Mouse (Mus musculus) NIH3T3 (cell line): ENCODE measurements at regions not wholly inside any gene's neighbourhood (a gene's known extent, or its start where the extent isn't known, plus 50 kb on each side); places are given as distances from the start of the nearest gene placed in this dataset.

Experiments
- DNase-seq: peaks from one replicate; pipeline ENCODE4 v3.0.0-alpha.2; 2012; ENCODE audit warnings: low read depth

DNA sequence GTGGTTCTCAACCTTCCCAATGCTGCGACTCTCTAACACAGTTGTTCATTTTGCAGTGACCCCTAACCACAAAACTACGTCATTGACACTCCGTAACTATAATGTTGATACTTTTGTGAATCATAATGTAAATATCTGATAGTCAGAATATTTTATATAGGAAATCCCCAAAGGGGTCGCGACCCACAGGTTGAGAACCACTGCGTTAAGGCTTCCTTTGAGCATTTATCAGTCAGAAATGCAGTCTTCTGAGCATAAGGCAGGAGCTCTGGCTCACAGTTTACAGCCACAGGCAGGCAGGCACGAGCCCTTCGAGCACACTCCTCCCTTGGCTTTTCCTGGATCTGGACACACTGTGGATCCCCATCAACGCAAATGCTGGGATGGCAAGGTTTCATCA lies 57.0 kb downstream of the Nxnl2 start:
- DNase-seq, result peak; percentile 66

DNA sequence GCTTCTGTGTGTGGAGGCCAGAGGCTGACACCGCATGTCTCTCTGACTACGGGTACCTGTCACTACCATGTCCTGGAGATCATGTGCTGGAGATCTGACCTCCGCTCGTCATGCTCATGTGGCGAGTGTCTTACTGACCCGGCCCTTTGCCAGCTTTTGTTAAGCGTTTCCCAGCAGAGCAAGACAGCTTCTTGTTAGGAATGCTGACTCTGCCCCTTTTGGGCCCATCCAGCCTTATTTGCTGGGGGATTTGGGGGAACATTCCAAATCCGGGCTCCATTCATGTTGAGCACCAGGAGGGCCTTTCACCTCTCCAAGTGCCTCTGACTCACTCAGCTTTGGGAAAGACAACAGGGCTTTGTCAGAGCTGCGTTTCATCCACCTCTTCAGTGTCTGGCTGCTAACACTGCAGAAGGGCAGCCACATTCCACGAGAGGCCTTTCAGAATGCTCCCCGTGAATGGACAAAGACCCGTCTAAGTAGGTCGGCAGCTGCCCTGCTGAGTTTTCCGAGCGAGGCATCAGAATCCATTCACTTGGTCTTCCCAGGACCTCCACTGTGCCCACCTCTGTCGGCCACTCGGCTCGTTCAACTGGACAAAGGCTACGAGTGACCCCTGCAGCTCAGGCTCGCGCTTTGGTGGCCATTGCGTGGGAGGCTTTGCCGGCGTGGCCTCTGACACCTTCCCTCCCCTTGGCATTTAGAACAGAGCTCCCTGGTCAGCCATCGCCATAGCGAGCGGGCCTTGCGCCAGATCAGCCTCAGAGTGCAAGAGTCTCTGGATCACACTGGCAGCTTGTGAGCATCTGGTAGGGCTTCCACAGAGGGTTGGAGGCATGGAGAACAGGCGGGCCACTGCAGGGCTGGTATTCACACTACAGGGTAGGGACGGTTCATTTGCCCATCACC lies 58.3 kb downstream of the Nxnl2 start:
- DNase-seq, result peak; percentile 57

DNA sequence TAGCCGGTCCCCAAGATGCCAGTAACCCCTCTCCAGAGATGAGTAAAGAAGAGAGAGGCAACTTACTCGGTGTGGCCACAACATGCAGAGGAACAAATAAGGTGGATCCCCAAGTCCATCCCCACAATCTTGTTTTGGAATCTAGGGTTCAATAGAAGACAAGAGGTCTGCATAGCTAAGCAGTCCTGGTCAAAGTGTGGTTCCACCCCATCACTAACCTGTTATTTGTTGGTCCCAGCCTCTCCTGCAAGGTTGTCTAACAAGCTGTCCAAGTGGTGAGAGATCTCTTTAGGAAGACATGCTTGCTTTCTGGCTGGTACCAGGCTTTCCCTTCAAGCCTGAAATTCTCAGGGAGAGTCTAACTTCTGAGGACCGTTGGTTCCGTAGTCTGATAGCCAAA lies 59.0 kb downstream of the Nxnl2 start:
- DNase-seq, result no peak

DNA sequence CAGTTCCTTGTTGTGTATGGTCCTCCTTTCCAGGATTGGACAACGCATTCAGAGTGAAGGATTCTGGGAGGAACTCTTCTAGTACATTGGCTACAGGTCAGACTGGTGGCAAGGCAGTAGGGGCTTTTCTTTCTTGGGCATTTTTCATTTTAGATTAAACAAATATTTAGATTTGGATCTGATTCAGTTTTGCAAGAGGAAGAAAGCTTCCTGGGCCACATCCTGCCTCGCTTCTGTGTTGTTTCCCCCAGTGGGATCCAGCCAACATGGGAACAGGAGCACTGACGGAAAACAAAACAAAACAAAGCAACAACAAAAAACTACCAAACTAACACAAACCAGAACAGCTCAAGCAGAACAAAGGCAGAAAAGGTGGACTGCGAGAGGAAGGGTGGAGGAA lies 60.8 kb downstream of the Nxnl2 start:
- DNase-seq, result no peak

DNA sequence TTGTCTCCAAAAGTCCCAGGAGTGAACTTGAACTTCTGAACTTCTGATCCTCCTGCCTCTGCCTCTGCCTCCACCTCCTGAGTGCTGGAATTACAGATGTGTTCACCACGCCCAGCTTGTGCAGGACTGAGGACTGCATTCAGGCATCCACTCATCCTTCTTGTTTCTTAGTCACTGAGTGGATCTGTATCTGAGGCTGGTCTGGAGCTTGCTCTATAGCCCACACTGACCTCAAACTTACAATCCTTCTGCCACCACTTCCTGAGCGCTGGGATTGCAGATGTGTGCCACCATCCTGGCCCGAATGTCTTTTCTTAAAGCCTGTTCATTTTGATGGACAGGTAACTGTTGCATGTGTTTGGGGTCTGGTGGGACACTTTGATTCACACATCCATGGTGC lies 76.6 kb downstream of the Nxnl2 start:
- DNase-seq, result no peak

DNA sequence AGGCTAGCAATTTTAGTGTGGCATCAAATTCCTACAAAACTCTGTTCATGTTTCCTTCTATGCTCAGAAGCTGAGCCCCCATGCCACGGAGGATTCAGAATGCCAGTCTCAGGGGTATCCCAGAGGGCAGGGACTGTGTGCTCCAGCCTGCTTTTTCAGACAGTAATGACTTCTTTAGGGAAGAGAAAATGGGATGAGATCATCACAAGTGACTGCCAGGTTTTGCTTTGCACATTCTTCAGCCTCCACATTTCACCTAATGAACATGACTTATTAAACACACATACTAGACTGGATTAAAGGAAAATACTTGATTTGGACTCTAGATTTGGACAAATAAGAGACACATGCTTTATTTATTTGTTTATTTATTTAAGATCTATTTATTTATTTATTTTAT lies 82.5 kb downstream of the Nxnl2 start:
- peak; percentile 52 for DNase-seq

DNA sequence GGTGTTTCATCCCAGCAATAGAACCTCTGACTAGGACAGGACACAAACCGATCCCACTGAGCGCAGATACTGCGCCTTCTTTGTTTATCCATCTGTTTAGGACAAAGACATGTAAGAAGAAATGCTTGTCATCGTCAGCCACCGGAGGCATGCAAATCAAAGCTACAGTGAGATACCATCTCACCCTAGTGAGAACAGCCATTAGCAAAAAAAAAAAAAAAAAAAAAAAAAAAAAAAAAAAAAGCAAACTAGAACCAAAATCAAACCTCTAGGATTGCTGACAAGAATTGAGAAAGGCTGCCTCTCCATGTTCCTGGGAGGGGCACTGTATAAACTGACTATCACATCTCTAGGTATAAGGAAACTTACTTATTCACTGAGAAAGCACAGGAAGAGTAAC lies 84.9 kb downstream of the Nxnl2 start:
- no peak for DNase-seq

DNA sequence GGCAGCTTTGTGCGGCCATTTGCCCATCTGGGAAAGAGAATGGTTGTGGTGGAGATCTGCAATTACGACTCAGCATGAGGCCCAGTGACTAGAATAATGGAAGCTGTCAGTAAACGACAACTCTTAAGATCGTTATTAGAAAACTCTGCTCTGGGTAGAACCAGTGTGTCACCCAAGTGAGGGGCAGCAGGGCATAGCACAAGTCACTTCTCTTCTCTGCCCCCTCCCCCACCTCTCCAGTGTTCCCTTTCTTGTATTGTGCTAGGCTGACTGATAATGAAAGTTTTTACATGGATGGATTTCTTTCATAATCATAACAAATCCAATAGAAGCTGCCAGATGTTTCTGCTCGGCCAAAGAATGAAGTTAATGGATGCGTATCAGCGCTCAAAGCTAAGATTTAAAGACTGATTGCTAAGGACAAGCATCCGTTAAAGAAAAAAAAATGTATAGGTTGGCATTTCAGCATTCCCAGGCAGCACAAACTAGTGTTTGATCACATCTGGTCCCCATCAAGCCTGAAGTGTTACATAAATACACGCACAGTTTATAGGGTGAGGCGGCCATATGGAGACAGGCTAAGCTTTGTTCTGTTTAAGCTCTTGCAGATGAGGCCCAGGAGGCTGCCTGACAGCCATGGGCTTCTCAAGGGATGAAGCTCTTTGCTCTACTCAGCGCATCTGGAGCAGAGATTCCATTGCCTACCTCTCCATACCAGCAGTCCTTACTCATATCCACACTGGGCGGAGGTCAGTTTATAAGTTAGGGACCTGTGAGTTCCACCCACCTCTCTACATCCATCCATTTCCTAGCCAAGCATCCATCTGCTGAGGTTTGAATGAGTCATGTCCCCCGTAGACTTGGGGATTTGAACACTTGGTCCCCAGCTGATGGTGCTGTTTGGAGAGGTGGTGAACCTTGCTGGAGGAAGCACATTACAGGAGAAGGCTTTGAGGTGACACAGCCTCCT lies 88.2 kb downstream of the Nxnl2 start:
- peak; percentile 89 for DNase-seq

DNA sequence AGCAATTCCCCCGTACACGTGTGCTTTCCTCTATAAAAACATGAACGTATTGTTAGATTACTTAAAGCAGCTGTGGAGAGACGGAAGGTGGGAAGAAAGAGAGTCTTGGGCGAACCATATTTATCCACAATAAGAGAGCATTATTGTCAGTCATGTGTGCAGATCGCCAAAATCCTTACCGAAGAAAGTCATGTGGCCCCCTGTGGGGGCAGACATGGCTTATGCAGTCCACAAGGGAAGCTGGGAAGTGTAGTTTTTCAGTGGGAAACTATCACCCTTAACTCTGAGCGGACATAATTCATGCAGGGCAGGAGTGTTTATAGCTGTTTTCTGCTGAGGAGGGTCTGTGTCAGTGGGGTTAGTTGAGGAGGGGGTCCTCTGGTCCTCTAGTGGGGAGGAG lies 90.8 kb downstream of the Nxnl2 start:
- DNase-seq, result no peak

DNA sequence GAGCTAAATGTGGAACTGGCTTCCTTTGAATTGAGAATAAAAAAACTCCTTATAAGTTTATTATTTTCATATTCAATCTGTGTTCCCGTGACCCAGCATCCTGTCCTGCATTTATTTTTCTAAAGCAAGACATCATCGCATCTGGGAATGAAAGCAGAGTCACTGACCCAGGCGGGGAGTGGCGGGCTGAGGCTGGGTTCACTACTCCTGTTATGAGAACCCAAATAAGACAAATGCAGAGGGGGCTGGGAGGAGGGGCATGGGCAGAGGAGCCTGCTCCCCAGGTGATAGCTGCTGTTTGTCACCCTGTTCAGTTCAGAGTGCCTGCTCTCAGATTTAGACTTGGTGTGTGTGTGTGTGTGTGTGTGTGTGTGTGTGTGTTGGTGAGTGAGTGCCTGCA lies 102.0 kb downstream of the Nxnl2 start:
- no peak for DNase-seq

DNA sequence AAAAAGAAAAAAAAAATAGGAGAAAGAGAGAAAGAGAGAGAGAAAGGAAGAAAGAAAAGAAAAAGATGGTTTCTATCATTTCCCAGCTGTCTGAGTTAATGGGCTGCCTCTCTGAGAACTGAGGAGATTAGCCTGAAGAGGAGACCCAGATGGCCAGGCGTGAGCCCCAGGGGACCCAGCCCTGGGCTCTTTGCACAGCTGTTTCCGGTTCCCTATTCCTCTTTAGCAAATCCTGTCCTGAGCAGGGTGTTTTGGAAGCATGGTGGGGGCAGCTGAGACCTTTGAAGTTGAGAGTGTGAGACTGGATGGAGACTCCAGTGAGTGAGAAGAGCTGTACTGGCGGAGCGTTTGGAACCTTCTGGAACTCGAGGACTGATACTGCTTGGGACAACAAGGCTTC lies 103.8 kb downstream of the Nxnl2 start:
- no peak for DNase-seq

DNA sequence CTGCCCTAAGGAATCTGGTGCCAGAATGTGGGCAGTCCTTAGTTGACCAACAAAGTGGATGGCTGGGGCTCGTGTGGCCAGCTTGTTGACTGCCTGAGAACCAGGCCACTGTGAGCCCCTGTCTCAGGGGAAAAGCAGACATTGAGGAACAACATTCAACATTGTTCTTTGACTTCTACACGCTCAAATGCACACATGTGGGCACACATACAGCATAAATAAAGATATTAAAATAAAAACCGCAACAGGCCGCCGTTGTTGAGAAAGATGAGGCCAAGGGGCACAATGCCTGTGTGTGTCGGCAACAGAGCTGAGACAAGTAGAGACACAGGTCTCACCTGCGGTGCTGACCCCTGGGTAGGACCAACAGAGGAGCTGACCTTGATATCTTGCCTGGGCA lies 105.8 kb downstream of the Nxnl2 start:
- DNase-seq, result no peak

DNA sequence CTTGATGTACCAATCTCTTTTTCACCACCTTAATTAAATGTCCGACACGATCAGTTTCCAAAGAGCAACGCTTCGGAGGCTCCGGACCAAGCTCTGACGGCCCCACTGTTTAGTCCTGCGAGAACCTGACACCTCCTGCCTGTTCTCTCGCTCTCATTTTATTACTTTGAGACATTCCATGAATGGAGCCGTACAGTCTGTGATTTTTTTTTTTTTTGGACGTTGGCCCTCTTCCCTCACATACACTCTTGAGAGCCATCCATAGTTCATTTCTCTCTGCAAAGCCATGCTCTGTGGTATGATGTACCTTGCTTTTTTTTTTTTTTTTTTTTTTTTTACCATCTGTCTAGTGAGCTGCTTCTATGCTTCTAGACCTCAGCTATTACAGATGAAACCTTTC lies 106.7 kb downstream of the Nxnl2 start:
- no peak for DNase-seq

DNA sequence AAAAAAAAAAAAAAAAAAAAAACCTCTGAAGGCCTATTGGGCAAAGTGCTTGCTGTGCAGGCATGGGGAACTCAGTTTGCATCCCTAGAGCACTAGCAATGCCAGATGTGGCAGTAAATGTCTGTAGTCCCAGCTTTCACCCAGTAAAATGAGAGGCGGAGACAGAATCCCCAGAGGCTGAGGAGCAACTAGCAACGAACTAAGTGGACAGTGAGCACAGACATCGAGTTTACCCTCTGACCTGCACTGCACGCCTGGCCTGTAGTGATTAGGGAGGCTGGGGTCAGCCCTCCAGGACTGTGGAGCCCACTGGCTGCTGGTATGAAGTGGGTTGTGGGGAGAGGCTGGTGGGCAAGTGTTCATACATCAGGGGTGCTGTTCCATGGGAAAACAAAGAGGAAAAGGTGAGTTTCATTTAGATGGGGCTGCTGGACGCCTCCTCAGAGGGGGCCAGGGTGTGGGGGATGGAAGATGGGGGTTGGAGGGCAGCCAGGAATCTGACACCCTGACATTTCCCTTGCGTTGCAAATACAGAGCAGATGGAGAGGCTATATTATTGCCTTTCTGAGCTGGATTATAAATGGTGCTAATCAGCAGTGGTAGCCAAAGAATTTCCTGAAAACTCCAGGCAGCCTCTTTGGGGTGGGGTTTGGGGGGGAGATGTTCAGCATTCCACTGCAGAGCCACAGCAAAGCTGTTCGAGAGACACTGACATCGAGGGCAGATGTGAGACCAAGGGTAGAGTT lies 109.0 kb downstream of the Nxnl2 start:
- peak; percentile 79 for DNase-seq

DNA sequence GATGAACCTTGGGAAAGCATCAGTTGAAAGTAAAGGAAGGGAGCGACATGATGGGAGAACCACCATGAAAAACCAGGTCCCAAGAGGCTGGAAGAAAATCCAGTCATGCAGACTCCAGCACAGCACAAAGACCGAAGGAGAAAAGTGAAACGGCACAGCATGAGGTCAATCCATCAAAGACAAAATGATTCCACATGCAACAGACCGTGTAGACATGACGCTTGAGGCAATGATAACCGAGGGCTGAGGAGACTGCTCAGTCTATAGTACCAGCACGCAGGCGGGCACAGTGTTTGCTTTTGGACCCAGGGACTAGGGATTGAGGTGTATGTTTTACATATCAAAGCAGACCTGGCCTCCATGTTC lies 109.5 kb downstream of the Nxnl2 start:
- DNase-seq, result no peak

DNA sequence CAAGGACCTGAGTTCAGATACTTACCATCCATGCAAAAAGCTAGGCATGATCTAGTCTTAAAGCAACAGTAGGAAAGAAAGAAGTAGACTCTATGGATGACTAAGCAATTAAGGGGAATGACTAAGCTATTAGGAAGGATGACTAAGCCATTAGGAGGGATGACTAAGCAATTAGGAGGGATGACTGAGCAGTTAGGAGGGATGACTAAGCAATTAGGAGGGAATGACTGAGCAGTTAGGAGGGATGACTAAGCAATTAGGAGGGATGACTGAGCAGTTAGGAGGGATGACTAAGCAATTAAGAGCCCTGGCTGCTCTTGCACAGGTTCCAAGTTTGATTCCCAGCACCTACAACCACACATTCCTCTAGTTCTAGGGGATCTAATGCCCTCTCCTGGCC lies 113.9 kb downstream of the Nxnl2 start:
- peak; percentile 57 for DNase-seq

DNA sequence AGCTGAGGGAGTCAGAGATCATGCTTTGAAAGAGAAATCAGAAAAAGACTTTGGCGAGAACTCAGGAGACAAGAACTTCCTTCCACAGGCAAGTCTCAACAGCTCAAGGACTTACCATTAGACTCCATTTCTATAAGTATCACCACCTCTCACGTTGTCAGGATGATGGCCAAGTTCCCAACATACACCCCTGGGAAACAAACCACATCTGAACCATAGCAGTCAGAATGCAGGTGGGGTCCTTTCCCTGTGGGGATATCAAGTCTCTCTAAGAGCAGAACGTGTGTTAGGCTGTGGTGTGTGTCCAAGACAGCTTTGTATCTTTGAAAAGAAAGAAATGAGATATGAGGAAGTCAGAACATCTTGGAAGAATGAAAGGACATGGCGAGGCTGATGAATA lies 118.6 kb downstream of the Nxnl2 start:
- no peak for DNase-seq

DNA sequence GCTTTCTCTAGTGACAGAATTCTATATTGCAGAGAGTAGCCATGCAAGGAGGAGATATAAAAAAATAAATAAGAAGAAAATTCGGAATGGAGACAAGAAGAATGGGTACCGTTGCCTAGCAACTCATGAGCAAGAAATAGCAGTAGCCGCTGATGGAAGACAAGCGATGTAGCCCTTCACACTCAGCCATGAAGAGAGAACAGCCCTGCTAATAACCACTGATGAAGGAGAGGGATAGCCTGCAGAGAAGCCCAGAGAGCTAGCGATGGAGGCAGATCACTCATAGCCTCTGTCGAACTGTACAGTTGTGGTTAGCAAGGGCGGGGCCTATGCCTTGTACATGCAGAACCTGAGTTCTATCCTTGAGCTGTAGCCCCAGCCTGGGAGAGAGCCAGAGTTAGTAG lies 118.4 kb upstream of the S1pr3 start:
- DNase-seq, result no peak

DNA sequence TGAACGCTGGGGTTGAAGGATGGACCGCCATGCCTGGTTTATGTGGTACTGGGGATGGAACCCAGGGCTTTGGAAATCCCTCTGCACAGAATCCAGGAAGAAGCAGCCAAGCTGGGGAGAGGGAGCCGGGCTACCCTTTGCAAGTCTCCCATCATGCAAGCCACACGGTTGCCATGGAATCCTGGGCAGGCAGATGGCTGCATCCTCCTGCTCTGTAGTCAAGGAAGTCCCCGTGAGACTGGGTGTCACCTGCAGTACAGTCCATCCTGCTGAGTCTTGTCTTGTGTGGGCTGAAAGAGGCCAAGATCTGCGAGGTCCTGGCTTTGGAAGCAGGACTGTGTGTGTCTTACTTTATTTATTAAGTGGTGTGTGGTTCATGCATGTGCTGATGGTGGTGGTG lies 117.5 kb upstream of the S1pr3 start:
- no peak for DNase-seq

DNA sequence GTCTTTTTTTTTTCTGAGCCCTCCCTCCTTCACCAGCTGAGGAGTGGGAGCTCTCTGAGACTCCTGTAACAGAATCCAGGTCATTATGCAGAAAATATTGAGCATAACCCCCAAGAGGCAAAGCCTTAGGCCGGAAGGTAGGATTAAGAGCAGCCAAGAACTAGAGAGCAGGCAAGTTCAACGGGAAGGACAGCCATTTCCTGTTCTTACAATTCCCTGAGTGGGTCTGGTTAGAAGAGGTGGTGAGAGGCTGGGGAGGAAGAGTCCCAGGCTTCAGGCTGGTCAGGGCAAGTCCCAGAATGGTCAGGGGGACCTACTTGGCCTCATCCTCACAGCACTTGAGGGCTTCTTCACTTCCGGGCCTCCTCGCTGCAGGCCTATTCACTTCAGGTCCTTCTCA lies 115.4 kb upstream of the S1pr3 start:
- DNase-seq, result no peak

DNA sequence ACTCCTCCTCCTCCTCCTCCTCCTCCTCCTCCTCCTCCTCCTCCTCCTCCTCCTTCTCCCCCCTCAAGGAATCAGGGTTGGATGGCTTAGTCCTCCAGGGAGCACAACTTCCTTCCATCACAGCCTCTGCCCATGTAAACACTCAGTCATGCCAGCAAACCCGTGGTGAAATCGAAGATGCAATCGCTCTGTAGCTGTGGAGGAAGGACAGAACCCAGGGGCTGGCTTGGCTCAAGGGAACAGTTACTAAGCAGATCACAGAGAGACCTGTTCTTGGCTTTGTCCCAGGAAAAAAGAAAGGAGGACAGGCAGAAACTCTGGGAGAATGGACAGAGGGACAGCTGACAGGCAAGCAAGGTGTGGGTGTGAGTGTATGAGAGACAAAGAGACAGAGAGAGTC lies 112.6 kb upstream of the S1pr3 start:
- DNase-seq, result peak; percentile 68

DNA sequence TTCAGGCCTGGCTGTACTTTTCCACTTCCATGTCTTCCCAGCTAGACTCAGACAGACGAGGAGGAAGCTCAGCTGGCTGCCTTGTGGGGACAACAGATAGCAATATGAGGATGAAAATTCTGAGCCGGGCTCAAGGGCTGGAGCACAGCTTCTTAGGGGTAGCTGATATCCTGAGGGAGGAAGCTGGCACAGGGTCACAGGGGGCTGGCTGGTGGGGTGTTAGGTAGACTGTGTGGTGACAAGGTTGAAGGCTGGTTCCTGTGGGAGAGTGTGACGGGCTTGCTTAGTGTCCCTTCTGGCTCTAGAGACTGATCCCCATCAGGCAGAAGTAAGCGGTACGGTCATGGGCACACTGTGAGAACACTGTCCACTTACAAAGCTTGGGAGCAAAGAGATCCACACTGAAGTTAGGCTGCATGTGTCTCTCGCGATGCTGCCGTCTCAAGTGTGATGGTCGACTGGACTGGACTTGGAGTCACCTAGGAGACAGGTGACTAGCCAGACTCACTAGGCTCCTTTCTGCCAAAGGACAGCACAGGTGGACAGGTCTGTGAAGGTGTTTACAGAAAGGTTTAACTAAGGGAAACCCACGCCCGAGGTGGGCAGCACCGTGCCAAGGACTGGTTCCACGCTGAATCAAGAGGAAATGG lies 111.1 kb upstream of the S1pr3 start:
- DNase-seq, result no peak
